Mouse (Mus musculus) kidney, postnatal 0 days (tissue): Measurements from ENCODE around the gene 1190002N15Rik. TPM values are rescaled to one million over a fixed set of nuclear protein-coding genes. Genes with fewer than 3 reads are reported as not detected.

Experiments
- ATAC-seq: fragments of 200-750 bp; cut with Nextera tagmentation; replicated peaks from 2 replicates; pipeline ENCODE4 v1.8.0; 2017; ENCODE audit warnings: low read depth, moderate number of reproducible peaks, moderate TSS enrichment, moderate library complexity; ENCODE audit not compliant: low FRiP score
- DNase-seq: peaks from one replicate; pipeline ENCODE4 v3.0.0-alpha.2; 2016; ENCODE audit warnings: low spot score
- H3K27ac ChIP-seq: fragments of 300-500 bp; sonication (generic); 2 replicates; pipeline ENCODE4 v1.5.1; 2014; ENCODE audit warnings: mild to moderate bottlenecking
- H3K27me3 ChIP-seq: fragments of 300-500 bp; sonication (generic); 2 replicates; pipeline ENCODE4 v1.6.1; 2014; ENCODE audit warnings: low read length, mixed read lengths; ENCODE audit not compliant: insufficient read depth
- H3K36me3 ChIP-seq: fragments of 300-500 bp; sonication (generic); 2 replicates; pipeline ENCODE4 v1.6.1; 2014; ENCODE audit warnings: low read length, mixed read lengths; ENCODE audit not compliant: insufficient read depth
- H3K4me1 ChIP-seq: fragments of 300-500 bp; sonication (generic); replicated peaks from 2 replicates; pipeline ENCODE4 v1.6.1; 2014; ENCODE audit warnings: antibody characterized with exemption, low read length, mixed read lengths; ENCODE audit not compliant: insufficient read depth
- H3K4me2 ChIP-seq: fragments of 300-500 bp; sonication (generic); 2 replicates; pipeline ENCODE4 v1.6.1; 2014; ENCODE audit warnings: mild to moderate bottlenecking, low read length, moderate library complexity, mixed read lengths
- H3K4me3 ChIP-seq: fragments of 300-500 bp; sonication (generic); replicated peaks from 2 replicates; pipeline ENCODE4 v1.5.1; 2014; ENCODE audit warnings: low read depth, low read length
- H3K9ac ChIP-seq: fragments of 300-500 bp; sonication (generic); 2 replicates; pipeline ENCODE4 v1.6.1; 2014; ENCODE audit warnings: low read depth, low read length
- H3K9me3 ChIP-seq: fragments of 300-500 bp; sonication (generic); replicated peaks from 2 replicates; pipeline ENCODE4 v1.6.1; 2016; ENCODE audit warnings: low read length, inconsistent platforms, mixed read lengths
- CTCF ChIP-seq: IDR thresholded peaks from 2 replicates; pipeline ENCODE4 v1.5.1; 2016; ENCODE audit warnings: antibody characterized with exemption, low read depth, mild to moderate bottlenecking, moderate library complexity
- WGBS: fragments of 180-500 bp; shearing (Covaris S2); extraction: QIAGEN DNeasy Blood & Tissue Kit; methylation state at CpG from one replicate; pipeline ENCODE4 v1.1.7; 2014; 5-methylcytosine and 5-hydroxymethylcytosine counted together
- polyA plus RNA-seq: library from polyadenylated mRNA; unstranded; fragments of >200 nt; fragmentation: Nextera tagmentation; extraction: Ambion mirVana; gene quantifications from 2 replicates; pipeline ENCODE4 v1.2.1, GENCODE M21; 2015

1190002N15Rik gene
- polyA plus RNA-seq: 16.3 and 22.3 TPM in 2 replicates

DNA sequence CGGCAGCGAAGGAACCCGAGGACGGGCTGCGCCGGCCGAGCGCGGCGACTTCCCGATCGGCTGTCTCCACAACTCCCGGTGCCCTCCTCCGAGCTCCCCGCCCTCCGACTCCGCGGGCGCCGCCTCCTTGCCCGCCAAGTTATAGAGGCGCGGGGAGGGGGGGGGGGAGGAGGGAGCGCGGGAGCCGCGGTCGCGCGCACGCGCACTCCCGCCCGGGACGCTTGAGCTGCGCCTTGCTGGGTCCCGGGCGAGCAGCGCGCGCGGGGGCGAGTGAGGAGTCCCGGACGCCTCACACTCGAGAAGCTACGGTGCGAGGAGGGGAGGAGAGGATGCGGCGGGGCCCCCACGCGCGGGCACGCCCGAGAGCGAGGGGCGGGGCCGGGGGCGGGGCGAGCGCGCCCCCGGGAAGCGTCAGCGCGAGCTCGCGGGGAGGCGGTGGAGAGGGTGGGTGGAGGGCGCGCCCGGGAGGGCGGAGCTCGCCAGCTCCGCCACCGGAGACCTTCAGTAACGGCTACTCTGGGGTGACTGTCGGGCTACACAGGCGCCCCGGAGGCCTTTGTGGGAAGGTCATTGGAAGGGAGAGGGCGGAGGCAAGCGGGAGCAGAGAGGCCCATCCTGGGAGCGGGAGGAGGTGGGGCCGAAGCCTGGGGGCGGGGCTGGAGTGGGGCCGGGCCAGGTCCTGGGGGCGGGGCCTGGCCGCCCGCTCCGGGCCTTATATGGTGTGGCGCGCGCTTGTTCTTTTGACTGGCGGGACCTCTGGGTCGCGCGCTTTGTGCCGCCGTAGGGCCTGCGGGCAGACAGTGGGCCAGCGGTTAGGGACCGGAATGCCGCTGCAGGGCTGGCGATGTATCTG, at the start of gene 1190002N15Rik:
Gene 1190002N15Rik (minus strand): TSS at position 112 of the 853 bp plus-strand sequence.
- no peaks in the 10 kb centered on the region for H3K9me3 ChIP-seq
- H3K4me2 ChIP-seq: peak within 1 kb of the TSS; percentile 88
- H3K9ac ChIP-seq: peak within 1 kb of the TSS; percentile 72
- WGBS: under 1% methylated on average over 88 of the region's 104 CpGs
- peak within 1 kb of the TSS; percentile 94 for H3K27ac ChIP-seq
- no peaks in the 10 kb centered on the region for H3K27me3 ChIP-seq
- 0 out of 2 replicates have a peak, but pooled peaks cover 4% of the 10 kb centered on the region for H3K4me1 ChIP-seq
- DNase-seq: peak; percentile 98
- peak within 1 kb of the TSS; percentile 69 for H3K4me3 ChIP-seq
- H3K36me3 ChIP-seq: no peaks in the 10 kb centered on the region
- ATAC-seq: peak; percentile 93
- no peak for TF ChIP-seq CTCF

DNA sequence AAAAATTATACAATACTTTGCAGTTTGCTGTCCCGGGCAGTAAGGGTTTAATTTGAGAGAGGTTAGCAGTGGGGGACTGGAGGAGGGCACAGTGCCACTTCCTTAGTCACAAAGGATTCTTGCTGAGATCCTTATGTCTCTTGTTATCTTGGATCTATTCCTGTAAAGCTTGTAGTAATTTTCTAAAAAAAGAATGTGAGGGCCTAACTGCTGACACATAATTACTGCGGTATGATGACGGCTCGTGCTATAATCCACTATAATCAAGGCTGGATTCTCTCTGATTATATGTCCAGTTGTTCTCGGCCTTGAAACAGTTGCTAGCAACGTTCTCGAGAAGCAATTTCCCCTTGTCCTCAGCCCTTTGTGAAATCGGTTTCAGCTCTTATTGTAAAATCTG, 44.4 kb upstream of the 1190002N15Rik start:
- Histone ChIP-seq H3K36me3 (no peaks in the 10 kb centered on the region), H3K27me3 (no peaks in the 10 kb centered on the region), H3K9ac (no peak overlapping the region), H3K4me3 (no peak overlapping the region), H3K27ac (no peak overlapping the region), H3K4me1 (no peaks in the 10 kb centered on the region), H3K4me2 (no peak overlapping the region), H3K9me3 (no peaks in the 10 kb centered on the region)
- DNase-seq: no peak
- no peak for TF ChIP-seq CTCF
- ATAC-seq: no peak
- WGBS: 81% methylated on average over 8 of the region's 8 CpGs

DNA sequence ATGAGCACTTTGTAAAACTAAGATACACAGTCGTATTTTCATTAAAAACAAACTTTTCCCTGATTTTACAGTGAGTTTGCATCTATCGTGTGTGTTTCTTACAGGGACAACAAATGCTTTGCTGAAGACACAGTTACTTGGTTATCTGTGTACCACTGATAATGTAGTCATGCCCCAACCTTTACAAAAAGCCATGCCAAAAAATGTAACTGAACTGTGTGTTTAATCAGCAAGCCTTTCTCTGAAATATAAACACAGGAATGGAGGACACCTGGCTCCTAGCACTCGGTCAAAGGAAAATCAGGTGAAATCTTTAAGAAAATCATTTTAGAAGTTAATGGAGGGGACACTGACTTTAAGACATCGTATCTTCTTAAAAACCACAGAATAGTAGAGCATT, 43.8 kb upstream of the 1190002N15Rik start:
- 90% methylated on average over 4 of the region's 4 CpGs for WGBS
- Histone ChIP-seq H3K9ac (no peak overlapping the region), H3K36me3 (no peaks in the 10 kb centered on the region), H3K4me1 (no peaks in the 10 kb centered on the region), H3K27me3 (no peaks in the 10 kb centered on the region), H3K4me2 (no peak overlapping the region), H3K27ac (no peak overlapping the region), H3K9me3 (no peaks in the 10 kb centered on the region), H3K4me3 (no peak overlapping the region)
- ATAC-seq: no peak
- no peak for TF ChIP-seq CTCF
- no peak for DNase-seq

DNA sequence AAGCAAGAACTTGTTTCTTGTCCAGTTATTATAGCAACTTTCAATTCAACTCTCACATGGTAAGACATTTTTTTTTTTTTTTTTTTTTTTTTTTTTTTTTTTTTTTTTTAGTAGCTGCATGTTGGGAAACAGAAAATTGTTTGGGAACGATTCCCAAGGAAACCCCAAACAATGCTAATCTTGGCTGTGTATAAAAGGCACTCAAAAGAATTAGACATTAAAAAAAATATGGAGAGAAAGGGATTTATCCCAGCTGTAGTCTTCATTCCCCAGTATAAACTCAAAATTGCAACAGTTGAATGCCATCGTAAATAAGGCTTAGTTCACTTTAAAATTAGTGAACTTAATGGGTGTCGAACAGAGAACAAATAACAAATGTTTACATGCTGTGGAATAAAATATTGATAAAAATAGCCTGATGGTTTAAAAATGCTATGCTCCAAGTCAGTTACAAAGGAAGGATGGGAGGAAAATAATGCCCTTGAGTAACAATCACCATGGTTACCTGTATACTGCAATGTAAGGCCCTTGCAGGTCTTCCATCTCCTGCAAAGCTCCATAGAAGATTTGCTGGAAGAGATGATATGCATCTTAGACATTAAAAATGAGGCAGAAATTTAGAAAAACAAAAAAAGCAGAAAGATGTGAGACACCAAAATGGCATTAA, 42.3 kb upstream of the 1190002N15Rik start:
- H3K4me3 ChIP-seq: no peak overlapping the region
- H3K9me3 ChIP-seq: no peaks in the 10 kb centered on the region
- no peaks in the 10 kb centered on the region for H3K27me3 ChIP-seq
- peak; percentile 82 for DNase-seq
- 69% methylated on average over 3 of the region's 3 CpGs for WGBS
- H3K27ac ChIP-seq: no peak overlapping the region
- no peak for TF ChIP-seq CTCF
- no peaks in the 10 kb centered on the region for H3K36me3 ChIP-seq
- H3K4me1 ChIP-seq: no peaks in the 10 kb centered on the region
- H3K9ac ChIP-seq: no peak overlapping the region
- no peak overlapping the region for H3K4me2 ChIP-seq
- no peak for ATAC-seq

DNA sequence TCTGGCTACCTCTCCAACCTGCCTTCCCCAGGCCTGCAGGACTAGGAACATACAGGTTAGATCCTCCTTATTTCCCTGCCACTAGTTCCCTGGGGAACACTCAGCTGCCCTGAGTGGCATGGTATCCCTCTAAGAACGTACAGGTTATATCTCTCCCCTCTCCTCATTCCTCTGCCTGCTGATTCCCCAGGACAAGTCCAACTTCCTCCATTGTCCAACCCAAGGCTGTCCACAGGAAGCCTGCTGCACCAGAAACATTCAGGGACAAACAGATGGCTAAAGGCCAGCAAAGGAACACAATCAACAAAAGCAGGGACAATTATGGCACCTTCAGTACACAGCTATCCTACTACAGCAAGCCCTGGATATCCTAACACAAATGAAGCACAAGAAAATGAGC, 33.9 kb upstream of the 1190002N15Rik start:
- Histone ChIP-seq H3K9ac (no peak overlapping the region), H3K36me3 (no peaks in the 10 kb centered on the region), H3K4me1 (no peaks in the 10 kb centered on the region), H3K27me3 (no peaks in the 10 kb centered on the region), H3K9me3 (no peaks in the 10 kb centered on the region), H3K4me2 (no peak overlapping the region), H3K4me3 (no peak overlapping the region), H3K27ac (no peak overlapping the region)
- no peak for DNase-seq
- no peak for ATAC-seq
- WGBS: 61% methylated on average over 1 of the region's 1 CpGs
- no peak for TF ChIP-seq CTCF

DNA sequence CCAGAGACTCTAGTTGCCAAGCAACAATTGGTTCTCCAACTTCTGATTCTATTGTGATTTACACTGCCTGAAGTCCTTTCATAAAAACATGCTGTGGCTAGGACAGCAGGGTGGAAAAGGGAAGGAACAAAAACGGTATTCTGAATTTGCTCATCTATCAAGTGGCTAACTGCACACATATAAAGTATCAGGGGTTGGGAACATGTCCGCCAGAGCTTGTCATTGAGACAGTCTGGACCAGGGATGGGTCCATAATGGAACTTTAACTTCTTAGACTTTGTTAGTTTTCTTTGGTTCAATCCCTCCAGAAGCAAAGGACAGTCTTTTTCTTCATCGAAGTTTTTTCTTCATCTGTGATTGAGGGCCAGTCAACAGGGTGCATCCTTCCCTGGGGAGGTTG, 30.5 kb upstream of the 1190002N15Rik start:
- 75% methylated on average over 3 of the region's 3 CpGs for WGBS
- Histone ChIP-seq H3K36me3 (no peaks in the 10 kb centered on the region), H3K4me1 (no peaks in the 10 kb centered on the region), H3K9me3 (no peaks in the 10 kb centered on the region), H3K9ac (no peak overlapping the region), H3K27me3 (no peaks in the 10 kb centered on the region), H3K4me2 (no peak overlapping the region), H3K4me3 (no peak overlapping the region), H3K27ac (no peak overlapping the region)
- TF ChIP-seq CTCF: no peak
- no peak for DNase-seq
- ATAC-seq: no peak
